Mouse (Mus musculus): ENCODE results near the gene Mtus2. TPM values are rescaled to one million over a fixed set of nuclear protein-coding genes. Genes with fewer than 3 reads are reported as not detected.

Mtus2 gene
- 3.6 and 4.0 TPM in 2 replicates for polyA plus RNA-seq (2015; fragmentation: Nextera tagmentation; extraction: Ambion mirVana)

GRCm38 (mm10) chr5:147956821-147957564 lies at the start of gene Mtus2:
Gene Mtus2 (plus strand): TSS chr5:147957320.

Other genes with a start within 250 kb of the Mtus2 start
- 6.4 and 6.9 TPM in 2 replicates for gene Flt1, start 231.3 kb upstream of the Mtus2 start, polyA plus RNA-seq (2015; fragmentation: Nextera tagmentation; extraction: Ambion mirVana)
- gene Pomp, start 96.9 kb upstream of the Mtus2 start, polyA plus RNA-seq (2015; fragmentation: Nextera tagmentation; extraction: Ambion mirVana), result 357 and 385 TPM in 2 replicates
- 6.2 and 6.4 TPM in 2 replicates for gene Slc46a3, start 62.5 kb upstream of the Mtus2 start, polyA plus RNA-seq (2015; fragmentation: Nextera tagmentation; extraction: Ambion mirVana)

All from urinary bladder, postnatal 0 days (tissue).